Mouse (Mus musculus): Measurements from ENCODE around the gene Senp5.

The Senp5 gene

GRCm38 (mm10) chr16:31938856-31939255, 64.2 kb downstream of the Senp5 start:
- no peak for DNase-seq

GRCm38 (mm10) chr16:31936568-31936967, 66.5 kb downstream of the Senp5 start:
- no peak for DNase-seq

- DNase-seq, result no peak
Measured at GRCm38 (mm10) chr16:31935091-31935979, 67.8 kb downstream of the Senp5 start.

- no peak for DNase-seq
Measured at GRCm38 (mm10) chr16:31934550-31935010, 68.5 kb downstream of the Senp5 start.

- DNase-seq, result peak; percentile 52 to 71
Measured at GRCm38 (mm10) chr16:31933751-31934549, 69.1 kb downstream of the Senp5 start, which contains the start of gene Pigz. Gene Pigz, plus strand, starts transcription at chr16:31933851.

- peak; percentile 81 to 87 for DNase-seq
Measured at GRCm38 (mm10) chr16:31932840-31933697, 70.0 kb downstream of the Senp5 start.

GRCm38 (mm10) chr16:31932255-31932654, 70.8 kb downstream of the Senp5 start:
- no peak for DNase-seq

- DNase-seq, result no peak
Measured at GRCm38 (mm10) chr16:31931330-31931729, 71.8 kb downstream of the Senp5 start.

GRCm38 (mm10) chr16:31927412-31927811, 75.7 kb downstream of the Senp5 start:
- no peak for DNase-seq

GRCm38 (mm10) chr16:31926547-31927182, 76.4 kb downstream of the Senp5 start:
- DNase-seq, result peak in 1 of 2 experiments; percentile 37

GRCm38 (mm10) chr16:31926091-31926490, 77.0 kb downstream of the Senp5 start:
- DNase-seq, result no peak

- DNase-seq, result no peak
Measured at GRCm38 (mm10) chr16:31924368-31924767, 78.7 kb downstream of the Senp5 start.

- peak; percentile 82 to 86 for DNase-seq
Measured at GRCm38 (mm10) chr16:31918248-31918724, 84.8 kb downstream of the Senp5 start.

- peak; percentile 12 to 53 for DNase-seq
Measured at GRCm38 (mm10) chr16:31917776-31918175, 85.3 kb downstream of the Senp5 start.

- DNase-seq, result peak in 1 of 2 experiments; percentile 51
Measured at GRCm38 (mm10) chr16:31910281-31910847, 92.7 kb downstream of the Senp5 start.

All from kidney, postnatal 25 days (tissue).